Mouse (Mus musculus) yolk sac, embryonic 10.5 days (tissue): ENCODE data around the gene Adck1.
A peak's percentile ranks its signal among the peaks of the same experiment; 100 is the strongest.
"Not testable (repeated sequence)": the region's sequence is repeated elsewhere in the genome, so short reads cannot be mapped to it uniquely, and the experiment has no call there.

Source experiments
- DNase-seq: peaks from one replicate; pipeline ENCODE4 v3.0.0-alpha.2; 2017; ENCODE audit warnings: low spot score

The Adck1 gene

DNA sequence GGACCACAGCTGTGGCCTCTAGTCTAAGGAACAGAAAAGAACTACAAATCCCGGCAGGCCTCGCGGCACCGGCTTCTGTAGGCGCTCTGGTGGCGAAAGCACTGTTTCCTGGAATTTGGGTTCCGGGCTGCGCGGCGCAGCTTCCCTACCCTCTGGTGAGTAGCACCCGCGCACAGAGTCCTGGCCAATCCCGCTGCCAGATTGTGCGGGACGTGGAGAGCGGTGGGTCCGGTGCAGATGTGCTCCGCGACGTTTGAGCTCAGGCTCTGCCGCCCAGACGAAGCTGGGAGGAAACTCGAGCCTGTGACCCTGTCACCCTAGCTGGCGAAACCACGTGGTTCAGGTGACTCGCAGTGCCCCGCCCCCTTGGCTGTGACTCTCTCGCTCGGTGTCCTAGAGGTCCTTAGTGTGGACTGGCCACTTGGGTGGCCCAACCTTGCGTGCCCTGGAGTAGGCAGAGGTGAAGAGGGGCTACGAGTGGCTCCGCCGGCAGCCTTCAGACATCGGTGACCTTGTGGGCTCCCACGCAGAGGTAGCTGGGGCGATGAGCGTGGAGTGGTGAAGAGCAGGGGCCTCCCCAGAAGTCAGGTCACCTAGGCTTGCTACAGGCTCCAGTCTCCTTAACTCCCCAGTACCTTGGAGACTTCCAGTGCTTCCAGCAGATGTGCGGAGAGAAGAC, at the start of gene Adck1:
Gene Adck1 (plus strand): TSS at position 114 of the 679 bp plus-strand sequence.
- peak; percentile 88 for DNase-seq

DNA sequence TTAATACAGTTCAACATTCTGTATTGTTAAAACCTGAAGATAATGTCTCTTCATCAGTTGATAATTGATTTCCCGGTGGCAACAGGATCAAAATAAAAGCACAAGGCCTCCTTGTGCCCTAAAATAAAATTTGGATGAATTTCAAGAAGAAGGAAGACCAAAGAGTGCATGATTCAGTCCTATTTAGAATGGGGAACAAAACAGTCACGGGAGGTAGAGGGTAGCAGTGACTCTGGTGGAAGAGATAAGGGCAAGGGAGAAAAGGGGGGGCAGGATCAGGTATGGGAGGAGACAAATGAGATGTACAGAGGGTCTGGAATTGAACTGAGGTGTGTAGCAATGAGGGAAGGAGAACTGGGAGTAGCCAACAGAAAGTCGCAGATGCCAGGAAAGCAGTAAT, 45.8 kb upstream of the Adck1 start:
- DNase-seq = no peak

DNA sequence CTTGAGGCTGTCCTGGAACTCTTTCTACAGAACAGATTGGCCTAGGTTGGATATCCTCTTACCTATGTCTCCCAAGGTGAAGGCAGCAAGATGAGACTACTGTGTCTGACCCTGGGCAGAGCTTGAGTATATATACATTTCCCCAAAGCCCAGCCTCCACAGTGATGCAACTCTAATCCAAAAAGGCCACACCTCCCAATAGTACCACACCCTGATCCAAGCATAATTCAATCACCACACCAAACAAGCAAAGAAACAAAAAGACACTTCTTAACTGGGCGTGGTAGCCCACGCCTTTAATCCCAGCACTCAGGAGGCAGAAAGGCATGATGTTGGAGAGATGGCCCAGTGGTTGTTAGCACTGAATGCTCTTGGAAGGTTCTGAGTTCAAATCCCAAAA, 36.4 kb upstream of the Adck1 start, which contains the start of gene Gm5039:
Gene Gm5039 (minus strand): TSS at position 101 of the 400 bp plus-strand sequence.
- not testable (repeated sequence) for DNase-seq

DNA sequence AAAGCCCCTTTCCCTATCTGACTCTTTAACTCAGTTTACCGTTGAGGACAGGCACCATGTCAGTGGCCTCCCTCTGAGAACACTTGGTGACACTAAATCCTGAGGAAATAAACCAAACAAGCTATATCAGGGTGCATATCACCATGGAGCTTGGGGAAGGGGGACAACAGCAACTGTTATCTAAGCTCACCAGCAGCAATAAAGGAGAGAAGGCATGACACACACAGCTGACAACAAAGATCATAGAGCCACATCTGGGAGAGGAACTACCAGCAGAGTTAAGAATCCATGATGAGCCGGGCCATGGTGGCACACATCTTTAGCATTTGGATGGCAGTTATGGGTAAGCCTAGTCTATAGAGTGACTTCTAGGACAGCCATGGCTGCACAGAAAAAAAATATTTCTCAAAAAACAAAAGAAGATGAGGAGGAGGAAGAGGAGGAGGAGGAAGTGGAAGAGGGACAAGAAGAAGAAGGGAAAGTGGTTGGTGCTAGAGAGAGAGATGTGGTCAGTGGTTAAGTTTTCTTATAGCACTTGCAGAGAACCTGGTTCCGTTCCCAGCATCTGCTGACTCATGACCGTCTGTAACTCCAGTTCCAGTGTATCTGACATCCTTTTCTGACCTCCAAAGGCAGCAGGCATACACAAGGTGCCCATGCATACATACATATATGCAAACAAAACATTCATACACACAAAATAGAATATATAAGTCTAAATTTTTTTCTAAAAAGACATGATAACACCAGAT, 23.5 kb upstream of the Adck1 start:
- not testable (repeated sequence) for DNase-seq

DNA sequence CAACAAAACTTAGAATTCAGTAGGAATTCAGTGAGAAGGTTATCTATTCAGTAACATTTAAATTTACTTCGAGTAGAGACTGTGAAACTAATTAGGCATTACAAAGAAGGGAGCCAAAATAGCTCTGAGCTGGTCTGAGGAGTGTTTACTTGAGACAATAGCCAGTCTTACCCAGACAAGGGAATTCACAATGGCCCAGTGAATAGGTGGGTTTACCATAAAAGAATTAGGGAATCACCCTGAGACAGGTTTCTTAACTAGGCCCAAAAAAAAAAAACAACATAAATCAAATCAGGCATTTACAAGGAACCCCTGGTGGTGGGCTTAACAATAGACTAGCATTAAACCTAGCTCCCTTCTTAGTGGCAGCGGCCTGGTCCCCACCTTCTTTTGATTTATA, 19.1 kb upstream of the Adck1 start:
- not testable (repeated sequence) for DNase-seq

DNA sequence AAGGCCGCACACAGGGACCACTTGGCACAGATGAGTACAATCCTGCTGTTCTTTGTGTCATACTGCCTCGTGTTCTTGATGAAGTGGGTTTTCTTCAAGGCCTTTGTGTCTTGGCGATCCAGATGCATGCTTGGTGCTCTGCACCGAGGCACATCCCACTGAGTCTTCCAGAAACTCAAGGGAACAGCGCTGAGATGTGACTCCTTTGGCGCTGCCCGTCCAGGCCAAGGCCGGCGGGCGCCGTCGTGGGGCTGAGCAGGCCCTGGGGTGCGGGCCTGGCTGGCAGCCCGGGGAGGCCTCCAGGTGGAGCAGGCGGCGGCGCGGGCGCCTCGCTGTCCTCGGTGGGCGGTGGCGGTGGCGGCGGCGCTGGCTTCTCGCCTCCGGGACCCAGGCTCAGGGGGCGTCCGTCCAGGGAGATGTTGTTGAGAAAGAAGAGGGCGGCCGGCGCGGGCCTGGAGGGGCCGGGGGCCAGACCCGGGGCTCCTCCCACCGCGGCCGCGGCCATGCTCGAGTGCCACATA, 6.1 kb upstream of the Adck1 start:
- DNase-seq = no peak

DNA sequence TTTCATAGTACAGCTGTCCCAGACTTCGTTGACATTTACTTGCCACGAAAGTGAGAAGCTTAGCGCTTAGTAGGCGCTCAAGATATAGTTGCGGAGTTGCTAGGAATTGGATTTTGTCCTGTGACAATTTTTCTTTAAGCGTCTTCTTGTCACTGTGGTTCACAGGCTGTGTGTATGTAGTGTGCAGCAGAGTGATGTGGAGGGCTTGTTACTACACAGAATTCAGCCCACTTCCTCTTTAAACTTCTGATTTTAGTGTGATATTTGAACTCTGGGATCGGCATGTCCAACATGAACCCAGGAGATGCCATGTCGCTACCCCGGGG, 729 bp downstream of the Adck1 start:
- DNase-seq = no peak

DNA sequence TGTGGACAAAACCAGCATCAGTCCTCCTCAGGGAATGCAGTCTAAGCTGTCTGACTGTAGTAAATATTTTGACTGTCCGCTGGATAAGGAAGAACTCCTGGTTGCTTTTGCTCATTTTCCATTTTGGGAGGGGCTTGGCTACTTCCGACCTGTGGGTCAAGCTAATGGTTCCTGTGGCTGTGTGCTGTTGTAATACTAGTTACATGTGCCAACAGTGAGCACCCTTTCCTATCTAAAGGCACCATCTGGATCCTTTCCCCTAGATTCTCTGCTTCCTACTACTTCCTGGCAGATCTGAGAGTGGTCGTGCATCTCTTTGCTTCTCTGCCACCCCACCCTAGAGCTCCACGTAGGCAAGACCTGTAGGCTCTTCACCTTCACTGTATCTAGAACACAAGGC, 7.3 kb downstream of the Adck1 start:
- no peak for DNase-seq

DNA sequence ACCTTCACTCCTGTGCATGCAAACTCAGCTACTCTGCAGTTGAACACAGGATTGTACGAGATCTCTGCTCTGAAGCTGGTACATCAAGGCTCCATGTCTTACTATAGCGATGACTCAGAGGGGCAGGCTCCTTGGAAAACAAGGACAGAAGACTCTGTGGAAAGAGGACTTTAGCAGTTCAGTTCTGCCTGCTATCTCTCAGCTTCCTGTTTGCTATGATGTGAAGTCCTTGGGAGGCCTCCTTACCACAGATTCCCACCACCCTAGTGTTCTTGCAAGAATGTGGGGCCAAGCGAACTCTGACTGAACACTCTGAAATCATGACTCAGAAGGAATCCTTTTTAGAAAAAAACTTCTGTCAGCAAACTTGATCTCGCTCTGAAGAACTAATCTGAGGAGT, 8.3 kb downstream of the Adck1 start:
- no peak for DNase-seq

DNA sequence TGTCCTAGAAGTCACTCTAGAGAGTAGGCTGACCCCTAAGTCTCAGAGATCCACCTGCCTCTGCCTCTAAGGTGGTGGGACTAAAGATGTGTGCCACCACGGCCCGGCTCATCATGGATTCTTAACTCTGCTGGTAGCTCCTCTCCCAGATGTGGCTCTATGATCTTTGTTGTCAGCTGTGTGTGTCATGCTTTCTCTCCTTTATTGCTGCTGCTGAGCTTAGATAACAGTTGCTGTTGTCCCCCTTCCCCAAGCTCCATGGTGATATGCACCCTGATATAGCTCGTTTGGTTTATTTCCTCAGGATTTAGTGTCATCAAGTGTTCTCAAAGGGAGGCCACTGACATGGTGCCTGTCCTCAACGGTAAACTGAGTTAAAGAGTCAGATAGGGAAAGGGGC, 9.3 kb downstream of the Adck1 start:
- not testable (repeated sequence) for DNase-seq

DNA sequence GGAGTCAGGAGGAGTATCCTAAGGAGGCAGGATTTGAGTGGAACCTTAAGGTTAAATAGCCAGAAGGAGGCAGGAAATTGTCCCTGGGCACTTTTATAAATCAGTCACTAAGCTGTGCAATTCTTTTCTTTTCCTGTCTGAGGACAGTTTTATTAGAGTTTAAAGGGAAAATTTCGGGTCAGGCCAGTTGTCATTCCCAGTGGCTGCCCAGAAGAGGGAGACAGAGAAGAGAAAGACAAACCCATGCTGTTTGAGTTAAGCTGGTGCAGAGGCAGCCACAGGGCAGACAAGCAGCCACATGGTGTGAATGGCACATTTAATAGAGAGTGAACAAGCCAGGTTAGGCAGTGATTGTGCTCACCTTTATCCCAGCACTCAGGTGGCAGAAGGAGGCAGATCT, 10.0 kb downstream of the Adck1 start:
- DNase-seq = not testable (repeated sequence)

DNA sequence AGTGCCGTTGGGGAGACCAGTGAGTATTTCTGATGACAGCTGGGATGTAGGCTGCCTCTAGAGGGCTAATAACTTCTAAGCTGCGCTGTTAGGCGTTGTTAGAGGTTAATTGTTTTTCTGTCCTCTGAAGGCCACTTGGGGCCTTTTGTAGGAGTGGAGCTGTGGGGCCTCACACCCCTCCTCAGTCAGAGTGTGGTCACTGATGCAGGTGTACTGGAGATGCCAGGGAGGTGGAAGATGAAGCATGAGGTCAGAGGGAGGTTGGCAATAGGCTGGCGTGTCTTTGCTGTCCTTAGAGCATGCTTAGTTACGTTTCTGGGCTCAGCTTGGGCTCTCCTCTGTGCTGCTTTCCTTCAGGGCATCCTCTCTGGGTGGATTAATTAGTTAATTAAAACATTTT, 11.7 kb downstream of the Adck1 start:
- DNase-seq = no peak

DNA sequence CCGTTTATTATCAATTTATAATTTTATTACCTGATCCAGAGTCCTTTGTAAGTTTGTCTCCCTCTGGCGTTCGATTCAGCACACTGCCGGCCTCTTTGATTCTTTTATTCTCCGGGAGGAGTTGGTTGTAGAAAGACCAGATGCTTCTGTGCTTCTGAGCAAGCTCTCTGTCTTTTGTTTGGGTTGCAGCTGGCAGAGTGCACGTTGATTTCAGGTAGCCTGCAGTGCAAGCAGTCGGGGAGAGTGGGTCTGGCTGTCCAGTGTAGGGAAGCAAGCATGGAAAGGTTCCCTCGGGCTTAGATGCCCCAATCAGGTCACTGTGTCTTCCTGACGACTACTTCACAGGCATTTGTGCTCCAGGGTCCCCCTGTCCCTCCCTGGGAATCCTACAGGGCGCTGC, 16.5 kb downstream of the Adck1 start:
- DNase-seq = no peak

DNA sequence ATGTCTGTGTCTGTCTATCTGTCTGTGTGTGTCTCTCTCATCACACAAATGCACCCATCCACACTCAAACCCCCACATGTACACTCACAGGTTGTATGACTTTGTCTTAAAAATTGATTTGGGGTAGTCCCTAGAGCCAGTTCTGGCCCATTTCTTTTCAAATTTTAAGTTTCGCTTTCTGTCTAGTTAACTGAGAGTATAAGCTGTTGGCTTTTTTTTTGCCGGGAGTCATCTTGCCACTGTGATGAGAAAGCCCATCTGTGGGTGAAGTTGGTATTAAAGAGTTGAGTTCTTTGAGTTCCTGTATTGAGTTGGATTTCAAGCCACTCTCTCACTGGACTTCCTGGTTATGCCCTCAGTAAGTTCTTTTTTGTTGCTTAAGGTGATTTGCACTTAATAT, 17.9 kb downstream of the Adck1 start:
- no peak for DNase-seq

DNA sequence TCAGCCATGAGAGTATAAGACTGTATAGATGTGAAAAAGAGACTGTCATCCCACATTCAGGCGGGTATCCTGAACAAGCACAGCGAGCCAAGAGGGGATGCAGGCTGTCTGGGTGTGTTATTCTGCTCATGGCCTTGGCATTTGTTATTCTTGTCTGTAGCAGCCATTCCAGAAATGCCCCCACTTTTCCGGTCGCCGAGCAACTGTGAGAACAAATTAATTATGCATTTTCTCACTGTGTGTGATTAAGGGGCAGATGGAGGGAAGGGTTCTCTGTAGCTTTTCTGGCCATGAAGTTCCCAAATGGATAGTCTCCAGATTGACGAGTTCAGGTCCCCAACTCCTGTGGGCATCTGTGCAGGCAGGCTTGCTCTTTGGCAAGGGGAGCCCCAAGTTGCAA, 28.5 kb downstream of the Adck1 start:
- DNase-seq = no peak

DNA sequence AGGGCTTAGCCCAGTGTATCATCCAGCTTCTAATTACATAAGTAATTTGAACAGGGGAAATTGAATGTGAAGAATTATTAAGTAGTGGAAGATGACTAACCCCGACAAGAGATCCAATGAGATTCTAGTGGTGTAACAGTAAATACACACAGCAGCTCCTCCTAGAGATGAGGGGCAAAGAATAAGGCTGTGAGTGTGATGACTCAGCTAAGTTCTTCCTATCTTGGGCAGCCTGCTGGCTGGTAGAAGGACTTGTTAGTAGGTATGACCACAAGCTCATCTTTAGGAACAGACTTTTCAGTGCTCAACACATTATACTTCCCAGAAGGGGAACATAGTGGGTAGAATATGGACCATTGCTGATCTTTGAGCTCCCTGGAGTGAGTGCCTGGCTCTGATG, 38.3 kb downstream of the Adck1 start:
- DNase-seq = no peak

DNA sequence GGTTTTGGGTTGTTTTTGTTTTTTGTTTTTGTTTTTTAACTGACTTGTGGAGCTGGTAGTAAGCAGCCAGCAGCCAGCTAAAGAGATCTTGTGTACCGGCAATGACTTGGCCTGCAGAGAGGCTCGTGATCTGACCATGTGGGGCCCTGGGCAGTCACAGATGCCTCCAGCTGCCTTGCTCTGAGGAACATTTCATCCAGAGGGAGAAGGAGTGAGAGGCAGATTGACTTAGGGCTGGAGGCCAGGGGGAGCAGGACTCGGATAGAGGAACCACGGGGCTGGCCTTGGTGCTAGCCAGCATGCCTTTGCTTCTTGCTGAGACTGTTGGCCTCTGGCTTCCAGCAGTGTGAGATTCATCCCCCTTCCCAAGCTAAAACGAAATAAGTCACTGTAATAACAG, 43.2 kb downstream of the Adck1 start:
- DNase-seq = no peak

DNA sequence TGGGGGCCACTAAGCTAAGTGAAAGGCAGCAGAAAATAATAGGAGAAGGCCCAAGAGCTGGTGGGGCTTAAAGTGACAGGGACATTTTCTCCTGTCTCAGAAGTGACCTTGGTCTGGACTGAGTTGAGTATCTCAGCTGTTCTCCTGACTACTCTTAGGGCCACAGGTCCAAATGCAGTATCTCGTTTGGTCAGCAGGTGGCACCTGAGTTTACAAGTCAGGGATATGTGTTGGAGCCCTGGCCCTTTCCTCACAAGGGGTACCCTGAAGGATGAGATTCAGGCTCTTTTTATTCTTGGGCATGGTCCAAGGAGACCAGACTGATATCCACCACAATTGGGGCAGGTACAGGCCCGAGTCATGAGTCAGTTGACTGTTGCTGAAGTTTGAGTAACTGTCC, 44.8 kb downstream of the Adck1 start:
- DNase-seq = peak; percentile 28

DNA sequence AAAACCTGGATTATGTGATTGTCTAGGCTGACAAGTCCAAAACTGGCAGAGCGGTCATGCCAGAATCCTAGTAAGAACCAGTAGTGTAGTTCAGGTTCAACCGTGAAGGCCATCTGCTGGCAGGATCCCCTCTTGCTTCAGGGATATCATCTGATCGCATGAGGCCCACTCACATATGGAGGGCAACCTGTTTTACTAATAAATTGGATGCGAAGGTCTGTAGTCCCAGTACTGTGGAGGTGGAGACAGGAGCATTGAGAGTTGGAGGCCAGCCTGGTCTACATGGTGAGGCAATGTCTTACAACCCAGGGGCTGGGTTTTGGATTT, 47.6 kb downstream of the Adck1 start:
- no peak for DNase-seq

DNA sequence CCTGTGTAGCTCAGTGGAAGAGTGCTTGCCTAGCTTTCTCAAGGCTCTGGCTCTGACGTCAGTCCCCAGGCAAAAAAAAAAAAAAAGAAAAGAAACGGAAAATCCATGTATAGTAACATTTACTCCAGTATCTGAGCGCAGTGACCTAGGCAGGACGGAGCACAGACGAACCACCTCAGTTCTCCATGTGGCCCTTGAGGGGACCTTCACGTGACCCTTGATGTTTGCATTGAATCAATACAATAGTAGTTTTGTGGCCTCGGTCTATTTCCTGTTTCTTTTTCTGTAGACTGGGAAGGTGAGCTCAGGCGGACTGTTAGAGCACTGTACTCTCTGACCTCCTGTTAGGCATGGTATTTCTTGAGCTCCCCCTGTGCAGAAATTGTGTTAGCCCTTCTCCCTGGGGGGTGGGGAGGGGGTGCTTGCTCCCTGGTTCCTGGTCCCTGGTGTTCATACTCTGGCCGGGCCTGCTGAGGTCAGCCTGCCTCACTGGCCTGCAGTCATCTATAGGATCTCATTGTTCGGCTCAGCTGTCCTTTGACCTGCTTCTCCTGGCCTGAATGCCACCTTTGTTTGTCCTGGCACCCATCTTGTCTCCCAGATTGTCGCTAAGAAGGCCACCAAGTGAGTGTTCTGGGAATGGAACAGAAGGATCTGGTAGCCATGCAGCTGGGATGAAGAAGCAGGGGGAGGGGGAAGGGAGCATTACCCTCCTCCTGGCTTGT, 48.1 kb downstream of the Adck1 start:
- DNase-seq = peak; percentile 4

DNA sequence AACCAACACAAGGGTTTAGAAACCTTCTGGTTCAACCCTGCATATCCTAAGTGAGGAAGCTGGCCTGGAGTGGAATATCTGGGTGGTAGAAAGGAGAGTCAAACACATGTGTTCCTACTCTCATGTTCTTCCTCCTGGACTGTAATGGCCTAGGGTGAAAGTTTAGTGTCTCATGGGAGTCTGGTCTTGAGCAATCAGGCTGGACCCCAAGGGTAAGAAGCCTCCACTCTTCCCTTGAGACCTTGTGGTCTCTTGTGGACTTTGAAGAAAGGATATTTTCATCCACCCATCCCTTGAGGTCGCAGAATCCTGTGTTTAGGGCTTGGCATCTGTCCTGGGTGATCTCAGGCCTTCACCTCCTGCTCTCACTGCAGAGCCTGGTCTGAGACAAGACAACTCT, 52.9 kb downstream of the Adck1 start:
- DNase-seq = no peak

DNA sequence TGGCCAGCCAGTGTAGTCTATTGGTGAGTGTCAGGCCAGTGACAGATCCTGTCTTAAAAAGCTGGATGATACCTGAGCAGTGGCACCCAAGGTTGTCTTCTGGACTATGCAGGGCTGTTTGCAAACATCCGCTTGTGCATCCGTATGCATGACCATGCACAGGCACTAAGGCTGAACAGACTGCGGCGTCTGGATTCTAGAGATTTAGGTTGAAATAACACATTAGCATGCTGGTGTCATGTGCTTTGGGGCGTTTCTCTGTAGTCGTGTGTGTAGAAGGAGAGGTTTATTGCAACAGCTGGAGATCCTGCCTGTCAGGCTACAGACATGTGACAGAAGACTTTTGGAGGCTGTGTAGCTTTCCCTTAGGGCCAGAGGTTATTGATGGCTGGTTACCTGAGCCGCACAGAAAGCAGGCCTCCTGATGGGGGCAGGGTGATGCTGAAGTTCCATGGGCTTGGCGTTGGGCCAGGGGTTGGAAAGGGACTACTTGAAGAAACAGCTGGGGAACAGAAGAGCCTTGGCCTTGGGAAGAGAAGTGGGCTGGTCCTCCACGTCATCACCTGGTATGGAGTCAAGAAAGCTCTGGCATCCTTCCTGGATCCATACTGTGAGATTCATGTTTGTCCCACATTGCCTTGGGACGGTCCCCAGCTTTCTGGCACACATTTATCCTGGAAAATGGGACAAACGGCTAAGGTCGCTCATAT, 59.7 kb downstream of the Adck1 start:
- no peak for DNase-seq
